Mouse (Mus musculus): ENCODE measurements around the gene Ywhah.

Ywhah gene

DNA sequence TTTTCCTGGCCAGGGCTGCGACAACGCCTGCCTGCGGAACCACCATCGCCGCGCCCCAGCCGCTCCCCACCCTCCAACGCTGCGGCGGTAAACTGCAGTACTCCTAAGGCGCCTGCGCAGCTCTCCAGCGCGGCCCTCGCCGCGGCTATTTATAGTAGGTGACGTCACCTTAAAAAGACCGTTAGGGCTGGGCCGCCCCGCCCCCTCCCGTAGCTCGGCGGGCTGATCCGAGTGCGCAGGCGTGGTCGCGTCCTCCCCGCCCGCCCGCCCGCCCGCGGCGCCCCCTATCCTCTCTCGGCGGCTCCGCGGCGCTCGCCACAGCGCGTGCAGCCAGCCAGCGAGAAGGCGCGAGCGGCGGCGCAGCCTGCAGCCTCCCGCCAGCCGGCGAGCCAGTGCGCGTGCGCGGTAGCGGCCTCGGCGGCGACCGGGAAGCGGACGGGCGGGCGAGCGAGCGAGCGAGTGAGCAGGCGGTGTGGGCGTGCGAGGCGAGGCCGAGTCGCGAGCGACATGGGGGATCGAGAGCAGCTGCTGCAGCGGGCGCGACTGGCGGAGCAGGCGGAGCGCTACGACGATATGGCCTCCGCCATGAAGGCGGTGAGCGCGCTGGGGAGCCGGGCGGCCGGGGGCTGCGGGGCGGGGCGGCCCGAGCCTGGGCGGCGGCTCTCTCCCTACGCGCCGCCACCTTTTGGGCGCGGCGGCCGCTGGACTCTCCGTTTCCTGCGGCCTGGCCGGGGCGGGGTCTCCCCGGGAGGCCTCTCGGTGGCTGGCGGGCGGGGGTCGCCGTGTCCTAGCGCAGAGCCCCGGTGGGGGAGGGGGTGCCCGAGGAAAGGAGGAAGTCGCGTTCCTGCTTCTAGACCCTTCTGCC lies at the start of gene Ywhah:
TSS of gene Ywhah (plus strand) at position 256 of the 865 bp plus-strand sequence.
- peak; percentile 97 for DNase-seq

DNA sequence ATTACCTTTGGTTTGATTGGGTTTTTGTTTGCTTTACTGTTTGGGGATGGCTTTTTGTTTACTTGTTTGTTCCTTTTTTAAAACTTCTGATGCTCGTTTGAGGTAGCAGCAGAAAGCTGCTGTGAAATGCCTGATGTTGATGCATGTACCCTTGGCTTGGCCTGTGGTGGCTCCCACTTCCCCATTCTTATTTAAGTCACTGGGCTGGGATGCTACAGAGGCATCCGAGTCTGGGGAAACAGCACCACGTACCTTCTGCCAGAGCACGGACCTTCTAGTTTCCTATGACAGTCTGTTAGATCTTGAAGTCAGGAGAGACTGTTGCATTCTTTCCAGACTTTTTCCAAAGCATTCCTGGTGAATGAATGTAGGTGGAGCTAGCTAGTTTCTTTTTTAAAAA lies 42.1 kb upstream of the Ywhah start:
- DNase-seq = no peak

DNA sequence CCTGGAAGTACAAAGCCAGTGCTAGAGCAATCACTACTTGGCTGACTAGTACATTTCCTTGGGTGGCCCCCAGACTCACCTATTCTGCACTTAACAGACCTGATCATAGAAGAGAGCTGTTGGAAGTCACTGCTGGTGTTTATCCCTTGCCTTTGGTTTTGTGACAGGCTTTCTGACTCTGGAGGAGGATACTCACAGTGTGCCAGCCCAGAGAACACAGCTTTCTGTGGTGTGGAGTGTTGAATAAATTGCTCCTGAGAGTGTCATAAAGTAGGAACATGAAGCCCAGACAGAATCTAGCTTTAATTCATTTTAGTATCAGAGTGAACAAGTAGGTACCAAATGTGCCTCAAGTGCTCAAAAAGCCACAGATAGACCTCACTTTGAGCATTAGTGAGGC lies 41.4 kb upstream of the Ywhah start:
- no peak for DNase-seq

DNA sequence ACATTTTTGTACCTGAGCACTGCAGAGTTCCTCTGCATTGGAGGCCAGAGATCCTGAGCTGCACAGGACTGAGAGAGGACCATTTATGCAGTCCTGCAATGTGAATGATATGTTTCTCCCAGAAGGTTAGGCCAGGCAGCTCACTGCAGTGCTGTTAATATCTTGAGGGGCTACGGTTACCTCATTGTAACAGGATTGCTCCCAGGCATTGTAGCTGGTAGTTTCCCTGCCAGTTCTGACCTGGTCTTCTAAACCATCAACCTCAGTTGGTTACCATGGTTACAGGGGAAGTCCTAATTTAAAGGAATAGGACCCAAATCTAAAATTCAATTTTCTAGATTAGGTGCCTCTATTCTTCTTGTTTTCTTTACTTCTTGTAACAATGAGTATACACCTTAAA lies 33.2 kb upstream of the Ywhah start:
- no peak for DNase-seq

DNA sequence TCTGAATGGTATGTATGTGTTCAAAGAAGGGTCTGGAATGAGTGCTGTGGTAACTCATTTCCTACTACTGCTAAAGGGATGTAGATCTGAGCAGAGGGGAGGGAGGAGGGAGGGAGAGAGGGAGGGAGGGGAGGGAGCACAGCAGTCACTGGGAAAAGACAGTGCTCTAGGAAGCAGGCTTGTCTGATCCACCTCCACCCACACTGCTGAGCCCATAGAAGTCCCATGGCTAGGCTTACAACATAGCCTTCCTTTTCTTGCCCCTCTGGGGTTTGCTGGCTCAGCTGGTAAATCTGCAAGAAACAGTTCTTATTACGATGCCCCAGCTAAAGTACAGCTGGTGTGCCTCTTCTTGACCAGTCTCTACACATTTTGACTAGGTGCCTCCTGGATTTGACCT lies 30.7 kb upstream of the Ywhah start:
- DNase-seq = no peak

DNA sequence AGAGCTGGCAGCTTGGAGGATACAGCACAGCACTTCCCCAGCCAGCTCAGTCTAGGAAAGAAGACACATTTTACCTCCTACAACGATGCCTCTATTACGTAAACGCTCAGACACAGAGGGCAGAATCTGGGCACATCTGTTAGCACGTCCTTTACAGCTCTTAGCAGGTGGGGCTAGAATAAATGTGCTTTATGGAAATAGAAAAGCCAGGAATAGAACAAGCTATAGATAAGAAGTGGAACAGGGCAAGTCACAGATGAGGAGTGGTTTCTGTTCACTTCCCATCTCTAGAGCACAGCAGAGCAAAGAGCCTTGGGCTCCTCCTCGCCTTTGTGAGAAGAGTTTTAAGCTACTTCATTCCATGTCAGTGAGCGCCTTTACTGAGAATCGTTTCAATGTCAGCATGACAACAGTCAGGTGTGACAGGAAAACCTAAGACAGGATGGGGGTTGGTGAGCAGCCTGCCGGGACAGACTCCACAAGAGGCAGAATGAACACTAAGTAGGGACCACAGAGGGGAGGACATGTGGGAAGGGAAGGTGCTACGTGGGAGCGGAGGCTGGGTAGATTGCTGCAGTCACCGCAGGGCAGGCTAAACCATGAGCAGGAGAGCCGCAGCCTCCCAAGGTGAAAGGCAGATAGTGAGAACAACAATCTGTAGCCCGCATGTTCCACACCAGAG lies 28.5 kb upstream of the Ywhah start:
- no peak for DNase-seq

DNA sequence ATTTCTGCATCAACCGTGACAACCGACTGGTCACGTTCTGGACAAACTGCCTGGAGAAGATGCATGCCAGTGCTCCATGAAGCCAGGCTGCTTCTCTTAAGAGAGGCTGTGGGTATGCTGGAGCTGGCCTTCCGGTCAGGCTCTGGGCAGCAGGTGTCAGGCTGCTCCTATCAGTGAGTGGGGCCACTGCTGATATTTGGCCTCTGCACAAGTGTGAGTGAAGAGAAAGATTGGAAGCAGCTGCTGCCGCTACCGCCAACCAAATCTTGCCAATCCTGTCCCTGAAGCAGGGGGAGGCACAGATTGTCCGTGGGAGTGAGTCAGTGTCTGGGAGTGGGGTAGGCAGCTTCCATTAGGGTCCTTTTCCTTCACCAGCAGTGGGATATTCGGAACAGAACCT lies 27.5 kb upstream of the Ywhah start:
- peak; percentile 62 for DNase-seq

DNA sequence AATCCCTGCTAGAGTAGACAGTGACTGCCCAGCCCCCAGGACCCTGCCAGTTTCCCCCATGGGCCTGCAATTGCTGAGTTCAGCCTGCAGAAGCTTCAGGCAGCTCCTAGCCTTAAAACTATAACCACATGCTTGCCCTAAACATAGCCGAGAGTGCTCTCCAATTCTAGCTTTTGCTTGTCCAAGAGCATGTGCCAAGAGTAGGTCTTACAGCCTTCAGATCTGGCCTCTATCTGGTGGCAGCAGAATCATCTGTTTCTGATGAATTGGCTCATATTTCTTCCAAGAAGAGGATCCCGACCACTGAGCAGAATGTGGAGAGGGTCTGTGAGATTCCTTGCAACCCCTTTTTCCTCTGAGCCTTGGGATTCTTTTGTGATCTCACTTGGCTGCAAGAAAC lies 24.1 kb upstream of the Ywhah start:
- no peak for DNase-seq

DNA sequence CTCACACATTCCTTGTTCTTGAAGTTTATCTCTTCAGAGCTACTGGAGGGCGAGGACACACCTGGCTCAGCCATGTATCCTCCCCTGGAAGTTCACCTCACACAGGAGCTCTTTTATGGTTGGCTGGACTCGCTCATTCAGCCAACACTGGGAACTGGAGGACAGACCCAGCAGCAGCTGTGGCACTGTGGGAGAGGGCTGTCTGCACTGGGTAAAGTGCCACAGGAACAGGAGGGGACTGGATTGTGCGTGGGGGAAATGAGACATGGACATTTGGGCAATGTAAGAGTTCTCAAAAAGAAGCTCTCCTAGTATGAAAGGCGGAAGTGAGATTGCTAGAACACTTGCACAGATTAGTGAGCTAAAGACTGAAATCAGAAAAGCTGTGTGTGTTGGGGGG lies 22.9 kb upstream of the Ywhah start:
- no peak for DNase-seq

DNA sequence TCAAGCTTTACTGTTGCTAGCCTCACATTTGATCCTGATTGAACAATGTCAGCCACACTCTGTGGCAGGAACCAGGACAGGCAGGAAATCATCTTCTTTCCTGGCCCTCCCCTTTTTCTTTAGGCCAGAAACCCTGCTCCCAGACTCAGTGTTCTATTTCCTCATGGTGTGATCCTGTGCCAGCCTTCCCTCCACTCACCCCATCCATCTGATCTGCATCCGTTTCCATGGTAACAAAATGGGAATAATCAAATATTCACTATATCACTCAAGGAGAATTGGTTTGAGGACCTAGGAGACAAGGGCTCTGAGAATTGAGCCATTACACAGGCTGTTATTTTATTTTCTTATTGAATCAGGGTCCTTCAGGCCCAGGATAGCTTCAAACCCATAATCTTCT lies 22.1 kb upstream of the Ywhah start:
- DNase-seq = no peak

DNA sequence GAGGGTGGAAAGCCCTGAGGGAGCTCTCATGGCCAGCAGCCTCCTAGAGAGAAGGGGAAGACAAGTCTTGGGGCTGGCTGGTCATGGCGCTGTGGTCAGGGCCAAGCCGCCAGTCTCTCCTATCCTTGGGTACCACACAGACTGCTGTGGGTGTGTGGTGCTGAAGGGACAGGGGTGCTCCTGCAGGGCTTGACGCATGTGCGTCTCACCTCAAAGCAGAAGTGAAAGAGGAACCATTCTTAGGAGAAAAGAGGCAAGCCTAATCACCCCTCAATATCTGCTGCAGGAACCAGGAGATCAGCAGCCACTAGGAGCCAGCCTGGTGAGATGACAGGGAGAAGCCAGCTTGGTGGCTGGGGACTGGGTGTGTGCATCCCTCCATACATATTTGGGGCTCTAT lies 20.9 kb upstream of the Ywhah start:
- peak; percentile 30 for DNase-seq

DNA sequence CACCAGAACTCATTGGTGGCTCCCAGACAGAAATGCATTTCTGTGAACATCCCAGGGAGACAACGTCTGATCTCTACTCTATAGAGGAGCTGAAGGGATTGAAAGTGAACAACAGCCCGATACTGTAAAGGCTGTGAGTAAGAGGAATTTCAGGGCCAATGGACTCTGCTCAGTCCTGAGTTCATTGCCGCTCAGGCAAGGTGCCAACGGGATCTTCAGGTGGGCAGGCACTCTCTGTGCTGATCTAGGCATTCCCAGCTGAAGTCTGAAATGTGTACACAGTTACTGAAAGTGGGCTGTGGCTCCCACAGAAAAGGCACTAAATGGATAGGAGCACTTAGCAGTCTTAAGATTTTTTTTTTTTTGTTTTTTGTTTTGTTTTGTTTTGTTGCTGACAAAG lies 19.8 kb upstream of the Ywhah start:
- DNase-seq = no peak

DNA sequence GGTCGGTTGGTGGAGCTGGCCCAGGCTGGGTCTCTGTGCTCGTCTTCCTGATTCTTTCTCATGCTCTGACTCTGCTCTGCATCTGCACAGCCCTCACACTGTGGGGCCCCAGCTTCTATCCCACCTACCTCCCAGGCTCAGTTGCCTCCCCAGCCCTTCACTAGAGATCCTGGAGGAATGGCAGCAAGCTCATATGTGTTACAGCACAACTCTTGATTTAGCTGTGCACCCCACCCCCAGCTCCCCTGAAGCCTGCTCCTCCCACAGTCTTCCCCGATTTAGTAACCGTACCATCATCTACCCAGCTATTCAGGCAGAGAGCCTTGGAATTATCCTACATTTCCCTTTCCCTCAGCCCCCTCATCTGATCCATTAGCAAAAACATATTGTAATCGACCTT lies 17.5 kb upstream of the Ywhah start:
- DNase-seq = no peak

DNA sequence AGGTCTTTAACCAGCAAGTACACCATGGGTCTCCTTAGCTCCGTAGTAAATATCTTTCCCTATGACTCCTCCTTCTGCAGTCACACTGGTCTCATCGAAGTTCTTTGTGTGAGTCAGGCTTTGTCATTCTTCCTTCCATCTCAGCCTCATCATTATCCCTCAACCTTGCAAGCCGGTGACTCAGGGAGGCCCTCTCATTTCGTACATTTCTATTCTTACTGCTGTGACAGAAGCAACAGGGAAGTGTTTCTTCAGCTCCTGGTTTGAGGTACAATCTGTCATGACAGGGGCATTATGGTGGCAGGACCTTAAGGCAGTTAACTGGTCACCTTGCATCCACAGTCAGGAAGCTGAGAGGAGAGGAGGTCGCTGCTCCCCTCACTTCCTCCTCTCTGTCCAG lies 15.8 kb upstream of the Ywhah start:
- DNase-seq = no peak

DNA sequence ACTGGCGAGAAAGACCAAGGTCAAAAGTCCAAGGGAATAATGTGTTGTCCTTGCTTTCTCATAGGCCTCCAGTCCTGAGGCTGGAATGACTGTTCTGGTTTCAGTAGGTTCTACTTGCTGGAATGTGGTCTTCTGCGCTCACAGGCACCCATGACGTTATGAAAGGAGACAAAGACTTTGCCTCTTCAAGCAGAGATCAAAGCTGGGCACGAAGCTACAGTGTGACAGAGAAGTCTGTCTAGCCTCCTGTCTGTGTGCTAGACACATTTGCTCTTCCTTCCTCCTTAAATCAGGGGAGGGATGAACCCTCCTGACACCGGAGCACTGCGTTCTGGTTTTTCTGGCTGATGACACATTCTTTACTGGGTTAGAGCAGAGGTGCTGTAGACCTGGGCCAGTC lies 15.1 kb upstream of the Ywhah start:
- DNase-seq = no peak

DNA sequence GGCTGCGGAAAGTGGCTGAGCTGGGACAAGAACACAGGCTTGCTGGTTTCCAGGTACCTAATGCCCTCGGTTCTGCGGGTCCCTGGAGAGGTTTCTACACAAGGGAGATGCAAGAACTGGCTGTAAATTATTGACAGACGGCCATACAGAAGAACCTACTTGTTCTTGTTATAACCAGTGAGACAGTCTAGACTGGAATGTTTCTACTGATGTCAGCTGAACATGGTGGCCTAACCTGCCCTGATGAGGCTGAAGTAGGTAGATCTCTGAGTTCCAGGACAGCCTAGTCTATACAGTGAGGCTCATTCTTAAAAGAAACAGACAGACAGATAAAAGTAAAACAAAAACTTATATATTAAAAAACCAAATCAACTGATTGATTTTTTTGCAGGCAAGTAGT lies 14.5 kb upstream of the Ywhah start:
- DNase-seq = no peak

DNA sequence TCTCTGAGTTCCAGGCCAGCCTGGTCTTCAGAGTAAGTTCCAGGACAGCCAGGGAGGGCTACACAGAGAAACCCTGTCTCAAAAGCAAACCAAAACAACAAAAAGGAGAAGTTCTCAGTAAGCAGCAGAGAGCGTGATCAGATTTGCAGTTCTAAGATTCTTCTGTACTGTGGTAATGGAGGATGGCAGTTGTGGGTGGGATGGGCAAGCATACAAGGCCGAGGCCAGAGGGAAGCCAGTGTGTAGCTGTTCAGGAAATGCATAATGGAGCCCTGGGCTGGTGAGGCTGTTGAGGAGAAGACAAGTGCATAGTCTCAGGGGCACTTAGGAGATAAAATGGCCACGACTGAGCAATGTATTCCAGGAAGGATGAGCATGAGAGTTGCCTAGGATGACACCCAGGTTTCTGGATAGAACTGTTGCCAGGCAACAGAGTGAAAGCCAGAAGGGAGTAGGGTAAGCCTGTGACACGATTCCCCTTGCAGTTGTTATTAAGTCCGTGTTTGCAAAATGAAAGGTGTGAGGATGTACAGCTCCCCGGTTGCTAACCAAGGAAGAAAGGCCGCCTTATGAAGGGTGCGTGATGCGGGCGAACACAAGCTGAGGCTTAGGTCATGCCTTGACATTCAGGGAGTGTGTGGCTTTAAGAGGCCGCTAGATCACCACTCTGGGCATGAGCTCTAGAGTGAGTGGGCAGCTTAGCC lies 13.0 kb upstream of the Ywhah start:
- no peak for DNase-seq

DNA sequence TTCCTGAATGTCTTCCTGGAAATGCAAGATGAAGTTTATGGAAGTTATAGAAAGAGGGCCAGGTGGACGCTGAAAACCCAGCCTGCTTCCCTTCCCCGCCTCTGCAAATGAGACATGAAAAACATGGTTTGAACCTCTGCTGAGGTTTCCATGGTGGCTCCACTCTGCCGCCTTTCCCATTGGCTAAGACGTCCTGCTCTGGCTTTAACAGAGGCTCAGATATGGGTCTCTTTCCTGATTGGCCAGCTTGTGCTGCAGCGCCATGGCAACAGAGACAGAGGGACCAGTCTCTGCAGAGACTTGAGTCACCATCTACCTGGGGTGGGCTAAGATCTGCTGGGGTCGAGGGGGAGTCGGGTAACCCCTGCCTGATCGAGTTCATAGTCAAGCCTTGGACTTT lies 11.9 kb upstream of the Ywhah start:
- DNase-seq = no peak

DNA sequence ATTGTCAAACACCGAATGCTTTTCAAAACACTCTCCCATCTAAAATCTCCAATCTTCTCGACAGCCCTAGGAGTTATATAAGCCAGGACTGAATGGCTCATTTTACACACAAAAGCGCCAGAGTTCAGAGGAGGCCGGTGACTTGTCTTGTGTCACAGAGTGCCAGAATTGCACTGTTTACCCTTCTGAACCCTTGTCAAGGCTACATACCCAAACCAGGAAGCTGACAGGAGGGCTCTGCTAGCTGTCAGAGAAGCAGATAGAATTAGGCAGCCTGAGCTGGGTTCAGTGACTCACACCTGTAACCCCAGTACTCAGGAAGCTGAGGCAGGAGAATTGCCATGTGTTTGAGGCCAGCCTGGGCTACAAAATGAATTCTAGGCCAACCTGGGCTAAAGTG lies 11.2 kb upstream of the Ywhah start:
- DNase-seq = no peak

DNA sequence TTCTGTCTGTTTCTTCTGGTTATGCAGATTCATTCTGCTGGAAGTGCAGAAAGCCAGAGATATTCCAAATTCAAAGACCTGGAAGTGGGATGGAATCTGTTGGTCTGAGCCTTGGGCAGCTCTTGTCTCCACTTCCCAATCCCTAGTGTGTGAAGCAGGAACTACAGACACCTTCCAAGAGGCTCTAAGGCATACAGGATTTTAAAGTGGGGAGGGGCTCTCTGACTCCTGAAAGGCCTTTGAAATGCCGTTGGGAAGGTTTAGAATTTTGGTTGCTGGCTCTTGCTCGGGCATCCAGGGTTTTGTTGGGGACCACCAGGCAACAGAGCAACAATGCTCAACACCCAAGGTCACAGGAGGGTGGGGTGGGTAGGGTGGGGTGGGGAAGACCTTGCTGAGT lies 9.3 kb upstream of the Ywhah start:
- no peak for DNase-seq

DNA sequence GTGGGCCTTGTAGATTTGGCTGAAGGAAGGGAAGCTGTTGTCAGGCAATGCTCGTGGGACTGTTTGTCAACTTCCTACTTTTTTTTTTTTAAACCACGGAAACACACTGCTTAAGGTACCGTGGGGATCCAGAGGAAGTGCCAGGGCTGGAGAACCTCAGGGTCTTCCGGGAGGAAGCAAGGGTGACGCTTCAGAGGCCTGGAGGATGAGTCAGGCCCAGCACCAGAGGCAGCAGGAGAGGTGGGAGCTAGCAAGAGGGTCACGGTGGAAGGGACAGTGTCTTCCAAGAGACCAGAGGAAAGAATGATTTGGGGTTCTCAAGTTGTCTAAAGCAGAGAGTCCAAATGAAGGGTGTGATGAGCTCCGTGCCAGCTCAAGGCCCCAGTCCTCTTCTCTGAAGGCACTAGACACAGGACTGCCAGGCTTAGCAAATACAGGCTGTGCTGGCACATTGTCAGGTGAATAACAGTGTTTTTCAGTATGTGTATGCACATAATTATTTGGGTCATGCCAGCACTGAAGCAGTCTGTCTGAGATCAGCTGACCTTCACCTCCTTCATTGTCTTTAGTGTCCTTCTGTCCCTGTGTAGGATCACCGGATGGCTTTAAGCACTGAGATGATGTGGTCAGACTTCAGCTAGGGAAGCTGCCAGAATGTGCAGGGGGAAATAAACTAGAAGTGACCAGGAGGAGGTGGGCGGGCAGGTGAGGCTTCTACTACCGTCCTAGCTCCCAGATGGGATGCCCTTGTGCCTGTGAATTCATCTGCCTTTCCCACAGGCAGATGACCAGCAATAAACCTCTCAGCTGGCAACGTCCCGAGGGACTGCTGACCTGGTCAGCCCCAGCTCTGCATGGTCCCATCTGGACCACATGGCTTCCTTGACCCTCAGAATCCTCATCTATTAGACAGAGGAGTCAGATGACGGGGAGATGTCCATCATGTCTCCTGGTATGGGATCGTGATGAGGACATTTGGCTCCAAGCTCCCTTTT lies 8.5 kb upstream of the Ywhah start:
- DNase-seq = no peak
